Mouse (Mus musculus) layer of hippocampus, postnatal 36 days (tissue): ENCODE results near the gene Mrpl33. TPM values are rescaled to one million over a fixed set of nuclear protein-coding genes. Genes with fewer than 3 reads are reported as not detected.
A peak's percentile ranks its signal among the peaks of the same experiment; 100 is the strongest.

Source experiments
- DNase-seq, 2 experiments: peaks; one replicate each; pipeline ENCODE4 v3.0.0; 2022
- total RNA-seq, 2 experiments: library from RNA; stranded (reverse); gene quantifications; 2 replicates each; pipeline ENCODE4 v1.2.3; 2021

The Mrpl33 gene
- total RNA-seq, 2 experiments from 2014 or later: 101 to 104 TPM

- no peak for DNase-seq
These were observed 45.6 kb downstream of the Mrpl33 start for GRCm38 (mm10) chr5:31642300-31642699.

- DNase-seq: no peak
These were observed 47.5 kb downstream of the Mrpl33 start for GRCm38 (mm10) chr5:31644272-31644671.

GRCm38 (mm10) chr5:31644847-31645246 is 48.1 kb downstream of the Mrpl33 start:
- DNase-seq: no peak

- no peak for DNase-seq
These were observed 49.1 kb downstream of the Mrpl33 start for GRCm38 (mm10) chr5:31645798-31646197.

- no peak for DNase-seq
These were observed 49.8 kb downstream of the Mrpl33 start for GRCm38 (mm10) chr5:31646574-31646973.

GRCm38 (mm10) chr5:31647327-31647726 is 50.6 kb downstream of the Mrpl33 start:
- no peak for DNase-seq

GRCm38 (mm10) chr5:31650518-31651288 is 54.0 kb downstream of the Mrpl33 start:
- no peak for DNase-seq

- DNase-seq: no peak
These were observed 59.0 kb downstream of the Mrpl33 start for GRCm38 (mm10) chr5:31655688-31656190.

- DNase-seq: no peak
These were observed 69.4 kb downstream of the Mrpl33 start for GRCm38 (mm10) chr5:31666176-31666575.

- no peak for DNase-seq
These were observed 71.7 kb downstream of the Mrpl33 start for GRCm38 (mm10) chr5:31668325-31668968.

GRCm38 (mm10) chr5:31669984-31670383 is 73.2 kb downstream of the Mrpl33 start:
- no peak for DNase-seq

GRCm38 (mm10) chr5:31671137-31671536 is 74.4 kb downstream of the Mrpl33 start:
- no peak for DNase-seq

GRCm38 (mm10) chr5:31673431-31673830 is 76.7 kb downstream of the Mrpl33 start:
- DNase-seq: no peak

- DNase-seq: no peak
These were observed 81.3 kb downstream of the Mrpl33 start for GRCm38 (mm10) chr5:31678000-31678399.

GRCm38 (mm10) chr5:31680183-31680582 is 83.4 kb downstream of the Mrpl33 start:
- no peak for DNase-seq

GRCm38 (mm10) chr5:31682305-31682704 is 85.6 kb downstream of the Mrpl33 start:
- DNase-seq: no peak

- DNase-seq: no peak
These were observed 89.3 kb downstream of the Mrpl33 start for GRCm38 (mm10) chr5:31686040-31686439.

GRCm38 (mm10) chr5:31687972-31688371 is 91.2 kb downstream of the Mrpl33 start:
- DNase-seq: no peak

GRCm38 (mm10) chr5:31693191-31693590 is 96.5 kb downstream of the Mrpl33 start:
- DNase-seq: no peak

GRCm38 (mm10) chr5:31696971-31697643 is 100.4 kb downstream of the Mrpl33 start, which contains the start of gene Rbks:
Gene Rbks (minus strand): TSS chr5:31697627.
- no peak for DNase-seq

- DNase-seq: peak; percentile 89 to 91
These were observed 101.0 kb downstream of the Mrpl33 start, which contains the start of gene Babam2 for GRCm38 (mm10) chr5:31697644-31698296. Gene Babam2 (plus strand): TSS chr5:31697684.

GRCm38 (mm10) chr5:31698297-31698726 is 101.6 kb downstream of the Mrpl33 start:
- peak; percentile 83 to 84 for DNase-seq
